Mouse (Mus musculus) cerebellum, adult 9-10 months (tissue): Measurements from ENCODE around the gene Sox13.

Source experiments
- DNase-seq: peaks from one replicate; pipeline ENCODE4 v3.0.0; 2022

Gene Sox13

DNA sequence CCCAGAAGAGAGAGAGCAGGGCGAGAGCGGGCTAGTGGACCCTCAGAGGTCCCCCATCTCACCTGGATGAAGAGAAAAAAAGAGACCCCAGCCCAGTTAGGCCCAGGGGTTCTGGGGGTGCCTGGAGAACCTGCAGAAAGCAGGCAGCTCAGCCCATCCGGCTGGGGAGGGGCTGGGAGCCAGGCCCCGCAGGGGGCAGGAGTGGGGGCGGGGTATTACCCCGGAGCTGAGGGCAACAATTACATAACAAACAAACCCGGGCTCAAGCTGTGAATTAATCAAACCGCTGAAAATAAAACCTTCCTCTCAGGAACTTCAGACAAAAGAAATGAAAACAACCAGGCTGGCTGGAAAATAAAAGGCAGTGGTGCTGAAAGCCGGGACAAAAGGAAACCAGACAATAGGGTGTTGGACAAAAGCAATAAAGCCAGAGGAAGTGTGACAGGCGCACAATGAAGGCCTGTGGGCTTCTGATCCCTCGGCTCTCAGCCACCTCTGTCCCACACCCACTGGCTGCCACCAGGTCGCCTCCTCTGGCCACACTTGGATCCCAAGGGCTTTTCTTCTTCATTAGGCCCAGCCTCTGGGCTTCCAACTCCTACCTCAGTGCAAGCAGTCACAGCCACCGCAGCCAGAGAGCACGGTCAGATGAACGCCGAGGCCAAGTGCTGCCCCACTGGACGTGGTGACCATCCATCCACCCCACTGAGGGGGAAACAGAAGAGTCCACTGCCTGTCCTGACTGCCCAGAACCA lies 26.5 kb downstream of the Sox13 start:
- no peak for DNase-seq

DNA sequence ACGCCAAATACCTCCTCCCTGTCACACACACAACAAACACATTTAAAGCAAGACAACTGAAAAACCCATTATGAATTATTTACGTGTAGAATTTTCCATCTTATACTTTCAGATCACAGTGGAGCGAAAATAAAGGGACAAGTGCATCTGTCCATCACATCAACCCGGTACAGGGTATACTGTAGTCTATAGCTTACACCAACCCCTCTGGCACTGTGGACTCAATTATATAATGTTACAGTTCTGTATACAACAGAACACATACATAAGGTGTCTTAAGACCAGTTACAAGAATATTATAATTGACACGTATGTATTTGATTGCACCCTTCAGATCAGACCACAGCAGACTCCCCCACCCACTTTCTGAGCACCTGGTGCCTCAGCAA lies 27.1 kb downstream of the Sox13 start:
- no peak for DNase-seq

DNA sequence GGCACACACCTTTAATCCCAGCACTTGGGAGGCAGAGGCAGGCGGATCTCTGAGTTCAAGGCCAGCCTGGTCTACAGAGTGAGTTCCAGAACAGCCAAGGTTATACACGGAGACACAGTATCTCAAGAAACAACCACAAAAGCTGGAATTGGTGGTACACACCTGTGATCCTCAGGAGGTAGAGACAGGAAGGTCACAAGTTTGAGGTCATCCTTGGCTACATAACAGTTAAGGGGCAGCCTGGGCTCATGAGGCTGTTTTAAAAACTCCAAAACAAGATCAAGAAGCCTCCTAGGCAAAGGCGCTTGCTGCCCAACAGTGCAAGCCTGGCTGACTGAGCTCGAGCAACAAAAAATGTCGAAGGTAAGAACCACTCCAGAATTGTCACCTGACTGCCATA lies 27.5 kb downstream of the Sox13 start:
- DNase-seq, result no peak

DNA sequence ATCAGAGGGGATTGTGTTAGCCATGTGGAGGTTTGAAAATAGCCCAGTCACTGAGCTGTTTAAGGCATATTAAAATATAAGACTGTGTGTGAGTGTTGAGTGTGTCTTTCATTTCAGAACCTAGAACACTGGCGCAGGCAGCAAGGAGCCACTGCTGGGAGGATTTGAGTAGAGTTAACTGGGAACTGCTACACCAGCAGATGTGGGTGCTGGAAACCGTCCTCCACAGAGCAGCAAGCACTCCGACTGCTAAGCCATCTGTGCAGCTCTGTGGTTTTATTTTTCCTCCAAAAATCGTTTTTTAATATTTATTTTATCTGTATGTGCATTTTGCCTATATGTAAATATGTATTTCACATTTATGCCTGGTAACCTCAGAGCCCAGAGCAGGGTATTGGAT lies 29.5 kb downstream of the Sox13 start:
- no peak for DNase-seq

DNA sequence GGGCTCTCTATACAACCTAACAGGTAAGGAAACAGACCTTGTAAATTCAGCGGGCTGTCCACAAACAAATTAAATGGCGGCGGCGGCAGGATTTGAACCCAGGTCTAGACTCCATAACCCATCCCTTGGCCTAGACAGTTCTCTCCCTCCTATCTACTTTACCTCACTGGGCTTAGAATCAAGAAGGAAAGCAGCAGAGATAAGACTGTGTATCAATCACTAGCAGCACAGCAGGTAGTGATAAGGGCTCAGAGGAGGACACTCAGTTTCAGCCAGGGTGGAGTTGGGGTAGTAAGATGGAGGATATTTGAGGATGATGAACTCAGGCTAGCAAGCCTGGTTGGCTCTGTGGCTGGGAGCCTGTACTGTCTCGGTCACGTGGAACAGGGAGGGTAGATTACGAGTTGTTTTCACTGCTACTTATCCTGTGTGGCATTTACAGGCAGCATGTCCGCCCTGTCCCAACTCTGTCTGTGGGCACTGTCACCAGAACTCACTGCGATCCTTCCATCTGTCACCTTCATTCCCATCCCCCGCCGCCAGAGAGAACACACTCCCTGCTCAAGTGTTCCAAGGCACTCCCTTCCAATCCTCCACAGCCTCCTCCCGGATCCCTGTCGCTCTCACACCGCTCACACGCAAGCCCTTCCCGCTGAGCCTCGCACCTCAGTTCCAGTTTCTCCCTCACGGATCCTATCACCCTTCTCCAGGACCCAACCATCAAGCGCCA lies 36.5 kb downstream of the Sox13 start:
- DNase-seq, result no peak

DNA sequence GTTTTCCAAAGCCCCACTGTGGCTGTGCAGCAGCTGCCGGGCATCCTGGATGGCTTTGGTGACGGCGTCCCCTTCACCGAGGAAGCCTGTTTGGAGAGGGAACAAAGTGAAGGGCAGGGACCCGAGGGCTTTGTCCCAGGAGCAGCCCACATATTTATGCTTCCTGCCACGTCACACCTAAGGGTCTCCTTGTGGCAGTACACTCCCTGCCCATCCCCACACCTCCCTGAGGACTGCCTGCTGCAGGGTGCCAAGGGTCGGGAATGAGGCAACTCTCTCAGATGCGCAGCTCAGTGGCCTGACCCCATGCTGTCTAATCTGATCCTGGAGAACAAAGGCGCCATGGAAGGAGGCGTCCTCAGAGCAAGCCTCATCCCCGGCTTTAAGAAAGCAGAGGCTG lies 38.0 kb downstream of the Sox13 start:
- DNase-seq, result no peak

DNA sequence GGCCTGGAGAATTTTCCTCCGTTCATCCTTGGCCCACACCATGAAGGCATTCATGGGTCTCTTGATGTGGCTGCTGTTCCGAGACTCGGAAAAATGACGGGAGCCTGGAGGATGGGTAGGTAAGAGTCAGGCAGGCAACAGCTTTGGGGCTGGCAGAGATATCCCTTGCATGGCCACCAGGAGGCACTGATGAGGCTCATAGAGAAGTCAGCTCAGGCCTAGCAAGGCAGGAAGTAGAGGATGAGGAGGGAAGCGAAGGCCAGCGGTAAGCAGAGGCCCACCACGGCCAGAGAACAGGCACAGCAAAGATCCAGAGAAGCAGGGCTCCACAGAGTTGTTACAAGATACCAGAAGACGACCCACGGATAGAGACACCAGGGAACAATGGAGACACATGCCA lies 38.7 kb downstream of the Sox13 start:
- peak; percentile 21 for DNase-seq

DNA sequence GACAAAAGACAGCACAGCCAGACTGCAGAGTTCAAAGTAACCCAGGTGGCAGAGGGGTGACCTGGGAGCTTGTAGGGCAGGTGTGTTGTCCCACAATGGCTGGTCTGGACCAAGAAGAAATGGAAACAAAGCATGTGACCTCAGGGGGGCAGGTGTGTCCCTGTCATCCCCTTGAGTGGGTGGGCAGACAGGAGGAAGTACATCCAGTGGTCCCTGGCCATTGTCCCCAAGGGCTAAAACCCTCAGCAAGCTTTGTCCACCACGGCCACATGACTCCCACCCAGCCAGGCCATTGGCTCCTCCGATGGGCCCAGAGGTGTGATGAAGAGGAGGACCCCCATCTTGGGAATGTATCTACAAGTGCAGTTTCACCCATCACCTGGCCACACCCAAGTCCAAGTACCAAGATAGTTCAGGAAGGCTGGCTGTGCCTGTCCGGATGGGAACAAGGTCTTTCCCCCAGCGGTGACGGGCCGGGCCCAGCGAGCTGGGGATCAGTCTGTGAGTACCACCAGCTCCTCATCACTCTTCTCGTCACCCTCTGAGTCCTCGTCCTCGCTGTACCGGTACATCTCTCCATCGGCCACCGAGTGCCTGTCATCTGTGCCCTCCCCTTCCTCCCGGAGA lies 40.9 kb downstream of the Sox13 start:
- DNase-seq, result no peak

DNA sequence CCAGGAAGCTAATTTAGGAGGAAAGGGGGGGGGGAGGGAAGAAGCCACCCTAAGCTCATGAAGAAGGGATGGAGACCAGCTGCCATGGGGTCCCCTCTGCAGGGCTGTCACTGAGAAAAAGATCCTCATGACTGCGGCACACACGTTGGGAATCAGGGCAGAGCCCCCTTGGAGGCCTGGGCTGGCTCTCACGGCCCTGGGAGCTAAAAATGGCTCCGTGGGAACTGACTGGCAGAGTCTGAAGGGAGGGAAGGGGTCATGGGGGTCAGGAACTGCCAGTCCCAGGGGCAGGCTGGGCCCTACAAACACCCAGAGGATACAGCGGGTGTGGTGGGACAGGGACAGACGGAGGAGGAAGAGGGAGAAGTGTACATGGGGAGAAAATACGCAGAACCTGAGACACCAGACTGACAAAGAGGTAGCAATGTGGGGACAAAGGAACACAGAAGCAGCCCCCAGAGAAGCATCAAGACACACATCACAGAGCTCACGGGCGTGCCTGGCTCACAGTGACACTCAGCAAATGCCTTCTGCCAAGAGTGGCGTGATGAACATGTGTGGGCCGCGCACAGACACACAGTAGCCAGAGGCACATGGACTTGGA lies 41.5 kb downstream of the Sox13 start:
- DNase-seq, result no peak

DNA sequence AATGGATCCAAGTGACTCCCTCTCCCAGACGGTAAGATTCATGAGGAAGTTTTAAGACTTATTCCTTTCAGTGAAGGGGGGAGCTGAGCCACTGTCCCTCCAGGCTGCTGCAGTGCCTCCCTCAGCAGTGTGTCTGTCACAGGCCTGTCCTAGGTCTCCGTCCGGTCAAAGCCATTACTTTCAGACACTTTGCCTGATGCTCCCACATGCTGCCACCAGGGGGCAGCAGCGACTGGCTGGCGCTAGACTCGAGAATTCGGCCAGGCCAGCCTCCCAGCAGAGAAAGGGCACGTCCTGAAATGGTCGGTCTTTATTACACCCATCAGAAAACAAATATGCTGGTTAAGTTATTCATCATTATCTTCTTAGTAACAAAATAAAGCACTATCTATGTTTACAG lies 42.2 kb downstream of the Sox13 start:
- no peak for DNase-seq

DNA sequence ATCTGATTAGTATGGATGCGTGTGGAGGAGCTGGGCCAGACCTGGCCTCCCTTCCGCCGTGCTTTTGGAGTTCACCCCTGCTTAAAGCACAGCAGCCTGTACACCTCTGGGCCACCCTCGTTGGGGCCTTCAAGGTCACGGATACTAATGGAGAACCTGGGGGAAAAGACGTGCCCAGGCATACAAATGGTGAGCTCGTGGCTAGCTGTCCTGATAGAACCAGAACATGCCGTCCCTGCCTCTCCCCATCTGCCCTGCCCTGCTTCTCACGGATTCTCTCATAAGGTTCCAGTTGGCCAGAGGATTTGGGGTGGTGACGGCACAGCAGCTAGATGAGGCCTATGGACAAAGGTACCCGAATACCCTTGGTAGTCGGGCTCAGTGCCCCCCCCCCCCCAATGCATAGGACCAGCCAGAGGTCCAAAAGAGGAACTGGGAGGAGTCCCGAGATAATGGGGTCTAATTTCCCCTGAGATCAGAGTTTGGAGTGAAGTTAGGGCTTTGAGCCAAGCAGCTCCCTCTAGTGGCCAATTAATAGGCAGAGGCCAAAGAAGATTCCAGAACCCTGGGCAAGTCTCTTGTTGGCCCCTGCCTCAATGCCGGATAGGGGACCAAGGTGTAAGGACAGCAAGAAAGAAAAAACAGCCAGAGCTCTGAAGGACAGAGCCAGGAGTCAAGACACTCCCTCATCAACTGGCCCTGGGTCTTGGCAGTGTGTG lies 43.7 kb downstream of the Sox13 start:
- DNase-seq, result peak; percentile 12

DNA sequence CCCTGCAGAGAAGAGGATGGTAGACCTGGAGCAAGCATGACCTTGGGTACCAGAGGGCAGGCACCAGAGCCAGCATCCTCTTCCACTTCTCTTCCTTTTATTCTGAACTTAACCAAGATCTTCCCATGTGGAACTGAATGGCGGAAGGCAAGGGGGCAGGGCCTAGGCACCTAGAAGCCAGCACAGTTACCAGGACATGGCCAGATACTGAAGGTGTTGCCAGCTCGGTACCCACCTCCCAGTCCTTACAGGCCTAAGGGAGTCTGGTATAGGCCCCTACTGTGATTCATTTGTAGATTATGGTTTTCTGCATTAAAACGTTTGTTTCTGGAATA lies 44.2 kb downstream of the Sox13 start:
- DNase-seq, result no peak

DNA sequence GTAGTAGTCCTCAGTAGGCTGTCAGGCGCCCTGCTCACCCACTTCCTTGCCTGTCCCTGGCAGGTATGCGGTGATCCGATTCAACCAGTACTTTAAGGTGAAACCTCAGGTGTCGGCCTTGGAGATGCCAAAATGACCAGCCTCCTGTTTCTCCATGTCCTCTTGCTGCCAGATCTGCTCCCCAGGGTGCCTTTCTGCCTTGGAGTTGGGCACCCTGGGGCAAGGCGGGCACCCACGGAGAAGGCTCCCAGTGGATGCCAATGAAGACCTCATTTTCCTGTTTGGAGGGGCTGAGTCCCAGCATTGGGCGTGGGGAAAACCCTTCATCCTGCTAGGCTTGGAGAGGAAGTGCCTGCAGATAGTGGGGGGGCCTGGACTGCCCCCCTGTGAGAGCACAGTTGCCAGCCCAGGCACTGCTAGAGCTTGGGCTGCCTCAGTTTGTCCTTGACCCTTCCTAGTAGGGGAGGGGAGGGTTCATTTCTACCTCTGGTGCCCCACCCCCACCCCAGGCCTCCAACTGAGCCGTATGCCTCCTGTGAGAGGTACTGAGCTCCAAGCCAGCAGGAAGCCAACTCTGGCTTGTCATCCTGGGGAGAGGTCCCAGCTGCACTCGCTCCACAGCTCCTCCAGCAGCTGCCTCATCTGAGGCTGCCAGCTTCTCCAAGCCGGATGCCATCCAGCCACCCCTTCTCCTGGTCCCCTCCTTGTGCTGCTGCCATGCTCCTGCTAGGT lies 44.8 kb downstream of the Sox13 start:
- no peak for DNase-seq

DNA sequence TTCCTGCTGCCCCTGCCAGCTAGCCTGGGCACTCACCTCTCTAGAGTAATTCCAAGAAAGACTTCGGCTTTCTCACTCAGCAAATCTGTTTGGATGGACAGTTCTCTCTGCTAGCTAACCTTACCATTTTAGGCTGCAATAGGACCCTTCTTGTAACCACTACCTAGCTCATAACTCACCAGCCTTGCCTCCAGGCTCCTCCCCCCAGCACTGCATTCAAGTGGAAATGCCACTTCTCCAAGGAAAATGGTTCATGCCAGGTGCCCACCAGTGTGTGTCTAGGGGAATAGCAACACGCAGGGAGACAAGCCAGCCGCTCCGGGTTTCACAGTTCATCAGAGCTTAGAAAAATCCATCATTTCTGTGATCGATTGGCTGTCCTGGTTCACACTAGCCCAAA lies 46.6 kb downstream of the Sox13 start:
- DNase-seq, result no peak

DNA sequence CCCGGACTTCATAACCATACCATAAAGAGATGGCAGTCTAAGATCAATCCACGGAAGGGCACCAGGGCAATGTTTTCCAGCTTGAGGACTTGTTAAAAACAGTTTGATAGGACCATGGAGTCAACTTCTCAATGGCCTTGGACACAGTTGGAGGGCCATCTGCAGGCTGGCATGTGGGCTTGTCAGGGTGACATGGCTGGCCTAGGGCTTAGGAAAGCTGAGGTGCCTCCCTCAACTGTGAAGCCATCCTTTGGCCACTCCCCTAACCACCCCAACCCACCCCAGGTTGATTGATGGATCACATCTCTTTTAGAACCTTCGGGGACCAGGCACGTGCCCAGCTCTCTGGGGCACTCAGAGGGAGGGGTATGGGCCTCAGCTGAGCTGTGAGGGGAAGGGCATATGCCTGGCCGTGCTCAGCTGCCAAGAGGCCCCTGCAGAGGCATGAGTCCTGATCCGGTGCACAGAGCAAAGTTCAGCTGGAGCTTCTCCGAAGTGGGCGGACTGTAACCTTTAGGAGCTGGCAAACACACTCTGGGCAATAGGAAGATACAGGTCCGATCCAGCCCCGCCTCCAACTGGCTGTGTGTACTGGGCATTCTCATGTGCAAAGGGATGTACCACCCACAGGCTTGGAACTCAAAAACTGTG lies 48.4 kb downstream of the Sox13 start:
- no peak for DNase-seq

DNA sequence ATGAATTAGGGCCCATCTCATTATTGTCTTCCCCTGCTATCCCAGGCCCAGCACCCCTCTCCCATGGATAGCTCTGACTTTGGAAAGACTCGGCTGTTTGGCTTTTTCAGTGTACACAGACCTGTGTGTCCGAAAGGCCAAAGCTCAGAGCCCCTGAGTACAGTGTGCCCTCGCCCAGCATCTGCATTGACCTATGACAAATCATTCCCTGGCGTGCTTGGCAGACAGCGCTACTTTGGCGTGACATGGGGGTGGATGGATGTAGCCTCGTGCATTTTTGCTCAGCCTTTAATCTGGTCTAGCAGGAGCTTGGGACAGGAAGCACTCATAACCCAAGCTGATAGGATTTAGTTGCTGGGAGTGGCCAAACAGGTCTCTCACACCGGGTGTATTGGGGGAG lies 52.1 kb downstream of the Sox13 start:
- DNase-seq, result no peak

DNA sequence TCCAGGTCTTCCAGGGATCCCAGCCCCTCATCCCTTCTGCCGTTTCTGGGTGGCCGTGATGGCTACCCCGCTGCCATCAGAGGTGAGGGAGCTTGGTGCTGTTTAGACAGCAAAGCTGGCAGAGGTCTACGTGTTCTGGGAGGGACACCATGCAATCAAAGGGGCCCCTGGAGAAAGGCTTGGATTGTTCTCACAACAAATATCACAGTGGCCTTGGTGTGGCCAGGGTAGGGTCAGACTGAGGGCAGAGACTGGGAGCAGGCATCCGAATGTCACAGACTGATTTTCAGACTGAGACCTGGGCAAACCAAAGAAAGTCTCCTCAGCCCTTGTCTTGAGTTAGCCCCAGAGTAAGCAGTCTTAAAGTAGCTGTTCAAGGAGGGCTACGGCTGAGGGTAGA lies 52.7 kb downstream of the Sox13 start:
- DNase-seq, result no peak

DNA sequence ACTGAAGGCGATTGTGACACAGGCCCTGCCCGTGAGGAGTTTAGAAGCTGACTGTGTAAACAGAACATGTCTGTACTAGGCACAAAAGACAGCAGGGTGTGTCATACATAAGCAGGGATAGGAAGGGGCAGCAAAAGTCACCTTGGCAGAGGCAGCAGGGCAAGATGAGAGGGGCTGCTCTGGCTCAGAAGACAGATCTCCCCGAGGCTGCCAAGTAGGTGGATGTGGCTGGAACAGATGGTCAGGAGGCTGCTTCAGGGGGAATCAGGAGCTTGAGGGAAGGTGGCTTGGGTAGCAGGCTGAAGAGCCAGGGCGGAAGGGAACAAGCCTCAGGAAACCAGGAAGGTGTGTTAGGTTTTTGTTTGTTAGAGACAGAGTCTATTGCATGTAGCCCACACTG lies 53.8 kb downstream of the Sox13 start:
- DNase-seq, result no peak

DNA sequence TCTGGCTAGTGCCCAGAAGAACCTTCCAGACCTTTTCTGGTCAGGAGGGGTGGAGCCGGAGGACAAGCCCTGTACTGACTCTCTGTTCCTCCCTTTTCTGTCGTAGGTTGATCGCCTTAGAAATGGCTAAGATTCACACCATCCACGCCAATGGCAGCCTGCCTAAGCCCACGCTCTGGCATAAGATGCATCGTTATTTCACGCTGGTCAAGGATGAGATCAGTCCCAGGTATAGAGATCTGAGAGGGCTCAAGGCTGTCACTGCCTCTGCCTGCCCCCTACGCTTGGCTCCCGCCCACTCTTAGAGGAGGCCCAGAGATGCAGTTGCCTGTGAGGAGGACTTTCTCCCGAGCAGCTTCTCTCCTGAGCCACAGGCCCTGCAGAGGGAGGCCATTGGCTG lies 55.5 kb downstream of the Sox13 start:
- no peak for DNase-seq

DNA sequence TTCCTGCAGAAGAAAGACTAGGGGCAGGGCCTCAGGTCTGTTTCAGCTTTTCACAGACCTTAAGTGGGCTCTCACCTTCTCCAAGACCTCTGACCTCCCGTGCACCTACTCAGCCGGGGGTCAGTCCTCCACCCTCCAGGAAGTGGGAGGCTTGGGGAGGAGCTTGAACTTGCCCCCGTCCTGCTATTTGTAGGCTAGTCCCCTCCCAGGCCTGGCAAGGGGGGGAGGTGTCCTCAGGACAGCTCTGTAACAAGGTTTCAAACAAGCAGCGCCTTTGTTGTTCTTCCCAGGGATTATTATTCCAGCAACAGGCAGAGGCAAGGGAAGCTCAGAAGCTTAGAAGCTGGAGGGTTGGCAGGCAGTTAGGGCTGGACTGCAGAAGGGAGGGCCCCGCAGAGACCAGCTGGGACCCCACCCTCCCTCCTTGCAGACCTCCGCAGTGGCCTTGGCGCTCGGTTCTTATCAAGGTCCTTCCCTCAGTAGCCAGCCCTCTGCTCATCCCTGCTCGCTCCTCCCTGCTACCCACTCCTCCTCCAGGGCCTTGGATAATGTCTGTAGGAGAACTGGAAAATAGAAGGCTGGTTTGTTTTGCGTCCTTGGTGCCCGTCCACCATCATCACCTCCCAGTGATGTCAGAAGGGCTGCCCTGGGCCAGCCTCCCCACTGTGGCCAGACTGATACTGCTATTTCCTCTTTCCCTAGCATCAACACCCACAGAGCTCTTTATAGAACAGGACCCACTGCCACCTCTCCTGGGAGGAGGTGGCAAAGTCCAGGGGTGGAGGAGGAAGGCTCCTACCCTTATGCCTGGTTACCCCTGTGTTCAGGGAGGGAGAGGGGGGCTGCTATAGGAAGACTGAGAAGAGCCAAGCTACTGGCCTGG lies 56.3 kb downstream of the Sox13 start:
- no peak for DNase-seq
